Comparison of ENCODE assay signal across 29 mouse cellular contexts in genomic region chr2:104448201-104448600, GRCm38 (mm10). TPM values are rescaled to one million over a fixed set of nuclear protein-coding genes. Genes with fewer than 3 reads are reported as not detected.
A peak's percentile ranks its signal among the peaks of the same experiment; 100 is the strongest.
DNase-seq lines count a peak whose midpoint lies in the region; ATAC-seq and TF ChIP-seq lines count a peak whose summit lies in the region.
"Had no signal": no experiment of that assay in that cellular context is flagged by ENCODE, and none has a peak within 500 bp of the region (broad histone marks: within the 10 kb centered on the region; RNA-seq: fewer than 3 reads in every experiment).

No protein-coding gene starts in this region.

- no peaks in the 10 kb centered on the region for H3K27me3 ChIP-seq in heart, embryonic 12.5 days (replicated peaks)
- H3K27me3 ChIP-seq in heart, postnatal 0 days (ENCODE audit: control insufficient read depth, insufficient read depth, low read length) = no peaks in the 10 kb centered on the region
- H3K27me3 ChIP-seq: forebrain, embryonic 15.5 days; hindbrain, embryonic 15.5 days; liver, embryonic 15.5 days; stomach, embryonic 15.5 days had no signal

- no peak for TF ChIP-seq EP300 in heart, postnatal 0 days (IDR thresholded peaks at IDR 0.05; ENCODE audit: low read depth)

- no peak for ATAC-seq in heart, embryonic 12.5 days (ENCODE audit: insufficient number of reproducible peaks, low FRiP score)
- no peak for ATAC-seq in heart, postnatal 0 days (ENCODE audit: insufficient read depth, low read depth)
- ATAC-seq: forebrain, embryonic 15.5 days; midbrain, embryonic 16.5 days had no signal

- no peak for TF ChIP-seq CTCF in gastrocnemius, adult 2 months (IDR thresholded peaks at IDR 0.05)
- TF ChIP-seq CTCF in embryonic fibroblast, embryonic 13.5 days (IDR thresholded peaks at IDR 0.05; ENCODE audit: borderline replicate concordance, insufficient read depth, low read length) = no peak
- no peak for TF ChIP-seq CTCF in heart, postnatal 0 days (IDR thresholded peaks at IDR 0.05; ENCODE audit: low read depth)

- intact Hi-C loops in gastrocnemius, adult 2 months (cut with DNase I) = loop anchor here (5.0 kb wide), 1 partner anchor 139 kb away; no protein-coding TSS in a partner anchor

- H3K4me1 ChIP-seq in heart, embryonic 12.5 days (replicated peaks) = peaks cover 54% of the 10 kb centered on the region
- H3K4me1 ChIP-seq in embryonic fibroblast, embryonic 13.5 days (ENCODE audit: control insufficient read depth, insufficient read depth, low read length) = peaks cover 17% of the 10 kb centered on the region
- H3K4me1 ChIP-seq in heart, postnatal 0 days (ENCODE audit: control insufficient read depth, insufficient read depth) = peaks cover 58% of the 10 kb centered on the region
- H3K4me1 ChIP-seq: forebrain, embryonic 15.5 days; hindbrain, embryonic 10.5 days; hindbrain, embryonic 15.5 days; stomach, embryonic 15.5 days had no signal

- no peaks in the 10 kb centered on the region for H3K9me3 ChIP-seq in heart, embryonic 12.5 days (replicated peaks)
- H3K9me3 ChIP-seq in heart, postnatal 0 days (replicated peaks; ENCODE audit: control insufficient read depth, low read length) = no peaks in the 10 kb centered on the region
- H3K9me3 ChIP-seq: forebrain, embryonic 15.5 days; G1E; hindbrain, embryonic 10.5 days; hindbrain, embryonic 15.5 days; liver, embryonic 15.5 days; stomach, embryonic 15.5 days had no signal

- no peak for TF ChIP-seq POLR2A in embryonic fibroblast, embryonic 13.5 days (IDR thresholded peaks at IDR 0.05; ENCODE audit: low read depth, low read length)

- DNase-seq in gastrocnemius, adult 2 months = peak; percentile 50
- DNase-seq in gastrocnemius, postnatal 4 days (ENCODE audit: low spot score in 2 of 2) = no peak
- DNase-seq in heart, adult 9 months (ENCODE audit: low spot score in 2 of 2) = no peak
- DNase-seq in heart, postnatal 0 days (ENCODE audit: low spot score) = no peak
- no peak for DNase-seq in thymus, postnatal 4 days
- DNase-seq: adrenal gland, postnatal 14 days; cerebellum, adult 11 months; cerebellum, adult 9-10 months; cerebellum, postnatal 36 days; gastrocnemius, postnatal 36 days; kidney, adult 18-20 months; kidney, postnatal 4 days; left cerebral cortex, postnatal 4 days; liver; lung, embryonic 14.5 days; lung, postnatal 36 days; right cerebral cortex, postnatal 25 days had no signal

- H3K4me3 ChIP-seq in gastrocnemius, adult 2 months = no peak overlapping the region
- H3K4me3 ChIP-seq in heart, embryonic 12.5 days = no peak overlapping the region
- no peak overlapping the region for H3K4me3 ChIP-seq in embryonic fibroblast, embryonic 13.5 days (ENCODE audit: insufficient read depth, low read length)
- no peak overlapping the region for H3K4me3 ChIP-seq in heart, postnatal 0 days (ENCODE audit: low read depth, low read length)
- H3K4me3 ChIP-seq: forebrain, embryonic 15.5 days; hindbrain, embryonic 10.5 days; hindbrain, embryonic 15.5 days; liver, embryonic 15.5 days; stomach, embryonic 15.5 days had no signal

- peak overlapping the region; percentile 56 for H3K27ac ChIP-seq in gastrocnemius, adult 2 months
- peak overlapping the region; percentile 94 for H3K27ac ChIP-seq in heart, embryonic 12.5 days (ENCODE audit: poor library complexity, severe bottlenecking)
- peak overlapping the region; percentile 62; the same call in 1 of the 2 replicates for H3K27ac ChIP-seq in embryonic fibroblast, embryonic 13.5 days (ENCODE audit: insufficient read depth, low read length)
- peak overlapping the region; percentile 94 for H3K27ac ChIP-seq in heart, postnatal 0 days (ENCODE audit: low read depth)
- H3K27ac ChIP-seq: forebrain, embryonic 15.5 days; hindbrain, embryonic 10.5 days; hindbrain, embryonic 15.5 days; kidney, postnatal 0 days; liver, embryonic 15.5 days; stomach, embryonic 15.5 days had no signal

- no peak overlapping the region for H3K9ac ChIP-seq in heart, embryonic 12.5 days
- H3K9ac ChIP-seq in heart, postnatal 0 days (replicated peaks; ENCODE audit: low read depth, low read length) = no peak overlapping the region
- H3K9ac ChIP-seq: forebrain, embryonic 15.5 days; hindbrain, embryonic 15.5 days; liver, embryonic 15.5 days; lung, embryonic 14.5 days; stomach, embryonic 15.5 days had no signal

- peaks cover 11% of the 10 kb centered on the region for H3K36me3 ChIP-seq in heart, embryonic 12.5 days
- peaks cover 11% of the 10 kb centered on the region for H3K36me3 ChIP-seq in heart, postnatal 0 days (replicated peaks; ENCODE audit: control insufficient read depth, insufficient read depth, low read length)
- H3K36me3 ChIP-seq: forebrain, embryonic 15.5 days; hindbrain, embryonic 10.5 days; hindbrain, embryonic 15.5 days; stomach, embryonic 15.5 days had no signal

- H3K4me2 ChIP-seq in heart, embryonic 12.5 days = no peak overlapping the region
- no peak overlapping the region for H3K4me2 ChIP-seq in heart, postnatal 0 days (ENCODE audit: low read depth, low read length)
- H3K4me2 ChIP-seq: forebrain, embryonic 15.5 days; hindbrain, embryonic 15.5 days; liver, embryonic 15.5 days; lung, embryonic 14.5 days; midbrain, embryonic 11.5 days; stomach, embryonic 15.5 days had no signal

- WGBS in heart, embryonic 12.5 days = 57% methylated on average over 4 of the region's 4 CpGs
- 40% methylated on average over 4 of the region's 4 CpGs for WGBS in heart, postnatal 0 days

RNA-seq across cellular contexts. Expression of gene D430041D05Rik, which starts 37.4 kb away (rescaled TPM):
- total RNA-seq in gastrocnemius, adult 2 months (2021) = 1 to 10 TPM; 1.3 to 1.9 TPM
- total RNA-seq in gastrocnemius, postnatal 4 days (2021) = 1 to 10 TPM; 2.5 to 2.8 TPM
- polyA plus RNA-seq in heart, embryonic 12.5 days (2016; fragmentation: Nextera tagmentation; extraction: Ambion mirVana) = 0.04 and 0.09 TPM in 2 replicates
- not detected in 2 replicates for polyA plus RNA-seq in embryonic fibroblast, embryonic 13.5 days (2011; ENCODE audit: insufficient read length, low read depth, missing spikeins)
- not detected in 2 replicates for total RNA-seq in heart, postnatal 0 days (2014; rRNA removed; ENCODE audit: low replicate concordance)
- 0.03 TPM in 1 of 2 replicates, not detected in the other for polyA plus RNA-seq in heart, postnatal 0 days (2015; fragmentation: Nextera tagmentation; extraction: Ambion mirVana)
- total RNA-seq: megakaryocyte, adult 5-6 weeks had no signal
- polyA plus RNA-seq: liver, embryonic 15.5 days had no signal

RNA-seq across cellular contexts. Expression of gene Hipk3, which starts 46.0 kb away (rescaled TPM):
- 100 to 1,000 TPM; 228 to 267 TPM for total RNA-seq in gastrocnemius, adult 2 months (2021)
- 100 to 1,000 TPM; 148 to 153 TPM for total RNA-seq in gastrocnemius, postnatal 4 days (2021)
- polyA plus RNA-seq in heart, embryonic 12.5 days (2016; fragmentation: Nextera tagmentation; extraction: Ambion mirVana) = 71.4 and 78.0 TPM in 2 replicates
- polyA plus RNA-seq in embryonic fibroblast, embryonic 13.5 days (2011; ENCODE audit: insufficient read length, low read depth, missing spikeins) = 65.7 and 66.5 TPM in 2 replicates
- 209 and 213 TPM in 2 replicates for total RNA-seq in heart, postnatal 0 days (2014; rRNA removed; ENCODE audit: low replicate concordance)
- polyA plus RNA-seq in heart, postnatal 0 days (2015; fragmentation: Nextera tagmentation; extraction: Ambion mirVana) = 26.3 and 29.7 TPM in 2 replicates
